Mouse (Mus musculus) lung, adult 2 months (tissue): ENCODE results near the gene Ccdc186.

Source experiments
- CTCF ChIP-seq: fragments of 200-500 bp; IDR thresholded peaks from 2 replicates; pipeline ENCODE4 v1.5.1; 2011; ENCODE audit warnings: mild to moderate bottlenecking, low read length, control low read depth; ENCODE audit not compliant: insufficient read depth
- POLR2A ChIP-seq: fragments of 200-500 bp; IDR thresholded peaks from 2 replicates; pipeline ENCODE4 v1.6.1; 2011; ENCODE audit warnings: low read depth, mild to moderate bottlenecking, control low read depth, low read length, borderline replicate concordance; ENCODE audit errors: extremely low read depth

- no peak for TF ChIP-seq POLR2A
- TF ChIP-seq CTCF, result peak; percentile 27; the same call in 1 of the 2 replicates
These were observed 13.2 kb downstream of the Ccdc186 start for GRCm38 (mm10) chr19:56808771-56809170.
